Mouse (Mus musculus) frontal cortex, postnatal 36 days (tissue): ENCODE measurements around the gene Cltb.

Experiments used
- DNase-seq, 2 experiments: peaks; one replicate each; pipeline ENCODE4 v3.0.0; 2022; ENCODE audit warnings: low spot score in 2 of 2

Gene Cltb

GRCm38 (mm10) chr13:54596107-54596690 is 14.9 kb downstream of the Cltb start:
- DNase-seq: no peak

GRCm38 (mm10) chr13:54593617-54594016 is 17.5 kb downstream of the Cltb start:
- no peak for DNase-seq

- no peak for DNase-seq
Observed at GRCm38 (mm10) chr13:54591776-54592356, 19.3 kb downstream of the Cltb start.

- DNase-seq: peak; percentile 95 to 98
Observed at GRCm38 (mm10) chr13:54589996-54590951, 20.9 kb downstream of the Cltb start, which contains the start of the genes Nop16 and Higd2a. Gene Nop16, minus strand, starts transcription at chr13:54590090. Gene Higd2a, plus strand, starts transcription at chr13:54590207.

- DNase-seq: no peak
Observed at GRCm38 (mm10) chr13:54589414-54589995, 21.6 kb downstream of the Cltb start.

GRCm38 (mm10) chr13:54585831-54586230 is 25.3 kb downstream of the Cltb start:
- DNase-seq: no peak

- no peak for DNase-seq
Observed at GRCm38 (mm10) chr13:54582860-54583259, 28.3 kb downstream of the Cltb start.

- DNase-seq: no peak
Observed at GRCm38 (mm10) chr13:54582126-54582525, 29.0 kb downstream of the Cltb start.

- DNase-seq: no peak
Observed at GRCm38 (mm10) chr13:54581385-54581784, 29.8 kb downstream of the Cltb start.

- DNase-seq: no peak
Observed at GRCm38 (mm10) chr13:54577652-54578507, 33.3 kb downstream of the Cltb start.

GRCm38 (mm10) chr13:54575489-54575888 is 35.7 kb downstream of the Cltb start:
- no peak for DNase-seq

- peak; percentile 62 to 75 for DNase-seq
Observed at GRCm38 (mm10) chr13:54574854-54575481, 36.2 kb downstream of the Cltb start, which contains the start of gene Arl10. Gene Arl10, plus strand, starts transcription at chr13:54575015.

- no peak for DNase-seq
Observed at GRCm38 (mm10) chr13:54572621-54573020, 38.5 kb downstream of the Cltb start.

- no peak for DNase-seq
Observed at GRCm38 (mm10) chr13:54571637-54572036, 39.5 kb downstream of the Cltb start.

- no peak for DNase-seq
Observed at GRCm38 (mm10) chr13:54570736-54571135, 40.4 kb downstream of the Cltb start.

GRCm38 (mm10) chr13:54569282-54569681 is 41.9 kb downstream of the Cltb start:
- no peak for DNase-seq

- no peak for DNase-seq
Observed at GRCm38 (mm10) chr13:54568380-54568779, 42.8 kb downstream of the Cltb start.

- peak; percentile 31 to 41 for DNase-seq
Observed at GRCm38 (mm10) chr13:54565594-54566345, 45.4 kb downstream of the Cltb start.

GRCm38 (mm10) chr13:54565201-54565581 is 46.0 kb downstream of the Cltb start, which contains the start of gene 4833439L19Rik:
Gene 4833439L19Rik, minus strand, starts transcription at chr13:54565435.
- DNase-seq: peak; percentile 90 to 96
